Mouse (Mus musculus) Patski (cell line): ENCODE results near the gene Fbxw28. TPM values are rescaled to one million over a fixed set of nuclear protein-coding genes. Genes with fewer than 3 reads are reported as not detected.
"Not testable (repeated sequence)": the region's sequence is repeated elsewhere in the genome, so short reads cannot be mapped to it uniquely, and the experiment has no call there.

Experiments used
- ATAC-seq: fragments of 100-300 bp; one replicate; pipeline ENCODE4 v1.8.0; 2021
- CTCF ChIA-PET: fragments of 350-600 bp; sonication (Branson Sonifier 250); formaldehyde crosslinking; loops from one replicate; lab custom pipeline; 2022; ENCODE audit warnings: inconsistent platforms; lab: Charles Lee
- POLR2A ChIA-PET: fragments of 350-600 bp; sonication (Branson Sonifier 250); formaldehyde crosslinking; loops from one replicate; lab custom pipeline; 2022; ENCODE audit warnings: antibody characterized with exemption, inconsistent platforms; lab: Charles Lee
- DNase-seq: peaks from one replicate; pipeline ENCODE4 v3.0.0-alpha.2; 2011; ENCODE audit warnings: low read depth, low spot score
- H3K27me3 ChIP-seq: fragments of 371-371 bp; one replicate; pipeline ENCODE4 v1.5.1; 2021
- in situ Hi-C: fragments of 300-500 bp; cut with MboI; formaldehyde crosslinking; loops from 3 replicates; pipeline ENCODE4 v1.11.1; 2018; ENCODE audit warnings: low pct_unique_long_range_greater_than_20kb, mixed read lengths
- polyA plus RNA-seq: library from polyadenylated mRNA; unstranded; gene quantifications from one replicate; pipeline ENCODE4 v1.2.3, GENCODE M21; 2021

Gene Fbxw28
- not detected for polyA plus RNA-seq

- POLR2A ChIA-PET, H3K27me3 ChIP-seq, DNase-seq, ATAC-seq, in situ Hi-C loops, CTCF ChIA-PET: not testable (repeated sequence)
These were observed at the start of gene Fbxw28 for GRCm38 (mm10) chr9:109339559-109339958. TSS of gene Fbxw28 (minus strand) at chr9:109339659.

- CTCF ChIA-PET, POLR2A ChIA-PET, ATAC-seq, DNase-seq, H3K27me3 ChIP-seq, in situ Hi-C loops: not testable (repeated sequence)
These were observed 51.9 kb downstream of the Fbxw28 start, which contains the start of gene Fbxw14 for GRCm38 (mm10) chr9:109287576-109287975. TSS of gene Fbxw14 (minus strand) at chr9:109287676.

Other genes starting within 250 kb of the Fbxw28 start
- 0.40 TPM for gene Plxnb1, start 244.3 kb downstream of the Fbxw28 start, polyA plus RNA-seq
- gene Fbxw21, start 177.6 kb downstream of the Fbxw28 start, polyA plus RNA-seq: not detected
- gene Fbxw13, start 143.7 kb downstream of the Fbxw28 start, polyA plus RNA-seq: not detected
- gene Fbxw20, start 104.9 kb downstream of the Fbxw28 start, polyA plus RNA-seq: not detected
- gene Fbxw14, start 52.0 kb downstream of the Fbxw28 start, polyA plus RNA-seq: not detected
- gene Fbxw22, start 64.6 kb upstream of the Fbxw28 start, polyA plus RNA-seq: not detected
- not detected for gene Fbxw16, start 109.5 kb upstream of the Fbxw28 start, polyA plus RNA-seq
- gene Fbxw19, start 156.2 kb upstream of the Fbxw28 start, polyA plus RNA-seq: not detected
- gene Fbxw15, start 228.6 kb upstream of the Fbxw28 start, polyA plus RNA-seq: not detected